Mouse (Mus musculus) neural tube, embryonic 13.5 days (tissue): Measurements from ENCODE around the gene Fkbp1b. TPM values are rescaled to one million over a fixed set of nuclear protein-coding genes. Genes with fewer than 3 reads are reported as not detected.
A peak's percentile ranks its signal among the peaks of the same experiment; 100 is the strongest.
"Not testable (repeated sequence)": the region's sequence is repeated elsewhere in the genome, so short reads cannot be mapped to it uniquely, and the experiment has no call there.

Experiments used
- ATAC-seq: fragments of 200-750 bp; cut with Nextera tagmentation; 2 replicates; pipeline ENCODE4 v1.8.0; 2017; ENCODE audit warnings: low read depth, mild to moderate bottlenecking, moderate TSS enrichment, moderate library complexity
- H3K27ac ChIP-seq: fragments of 300-500 bp; sonication (generic); replicated peaks from 2 replicates; pipeline ENCODE4 v1.5.1; 2015; ENCODE audit warnings: moderate library complexity, mild to moderate bottlenecking, inconsistent platforms
- H3K27me3 ChIP-seq: fragments of 300-500 bp; sonication (generic); 2 replicates; pipeline ENCODE4 v1.6.1; 2015; ENCODE audit warnings: mild to moderate bottlenecking, inconsistent platforms
- H3K36me3 ChIP-seq: fragments of 300-500 bp; sonication (generic); 2 replicates; pipeline ENCODE4 v1.6.1; 2015; ENCODE audit warnings: mild to moderate bottlenecking, inconsistent platforms
- H3K4me1 ChIP-seq: fragments of 300-500 bp; sonication (generic); replicated peaks from 2 replicates; pipeline ENCODE4 v1.6.1; 2015; ENCODE audit warnings: inconsistent platforms
- H3K4me2 ChIP-seq: fragments of 300-500 bp; sonication (generic); 2 replicates; pipeline ENCODE4 v1.6.1; 2015; ENCODE audit warnings: inconsistent platforms, mild to moderate bottlenecking, moderate library complexity
- H3K4me3 ChIP-seq: fragments of 300-500 bp; sonication (generic); 2 replicates; pipeline ENCODE4 v1.5.1; 2015; ENCODE audit warnings: mild to moderate bottlenecking, inconsistent platforms
- H3K9ac ChIP-seq: fragments of 300-500 bp; sonication (generic); 2 replicates; pipeline ENCODE4 v1.6.1; 2015; ENCODE audit warnings: moderate library complexity, mild to moderate bottlenecking, inconsistent platforms
- H3K9me3 ChIP-seq: fragments of 300-500 bp; sonication (generic); 2 replicates; pipeline ENCODE4 v1.6.1; 2016; ENCODE audit warnings: inconsistent platforms
- WGBS: fragments of 180-500 bp; shearing (Covaris S2); methylation state at CpG from one replicate; pipeline ENCODE4 v1.1.7; 2015; 5-methylcytosine and 5-hydroxymethylcytosine counted together
- polyA plus RNA-seq: library from polyadenylated mRNA; unstranded; fragments of >200 nt; fragmentation: Nextera tagmentation; extraction: Ambion mirVana; gene quantifications from 2 replicates; pipeline ENCODE4 v1.2.1, GENCODE M21; 2015

Fkbp1b gene
- polyA plus RNA-seq, 1 experiment from 2014 or later, result 130 TPM

DNA sequence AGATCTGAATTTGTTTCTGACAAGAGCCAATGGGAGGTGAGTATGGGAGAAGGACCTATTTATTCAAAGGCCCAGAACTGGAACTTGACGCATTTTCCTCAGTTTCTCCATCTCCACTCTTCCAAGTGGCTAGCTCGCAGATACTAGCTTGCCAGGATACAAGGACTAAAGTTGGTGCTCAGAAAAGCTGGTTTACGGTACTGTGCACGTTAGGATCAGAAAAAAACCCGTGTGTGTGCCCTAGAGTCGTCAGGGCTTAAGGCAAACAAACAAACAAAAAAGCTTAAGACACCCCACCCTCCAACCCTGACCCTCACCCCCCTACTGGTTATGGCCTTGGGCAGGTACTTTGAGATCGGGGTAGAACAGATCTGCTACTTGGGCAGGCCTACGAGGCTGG lies 1.1 kb upstream of the Fkbp1b start:
- Histone ChIP-seq H3K36me3 (no peaks in the 10 kb centered on the region), H3K27me3 (peaks cover 16% of the 10 kb centered on the region), H3K4me2 (no peak overlapping the region), H3K4me3 (0 out of 2 replicates have a peak overlapping the region, but pooled peaks have one; percentile 58), H3K9me3 (no peaks in the 10 kb centered on the region), H3K27ac (no peak overlapping the region), H3K9ac (no peak overlapping the region), H3K4me1 (peaks cover 27% of the 10 kb centered on the region)
- 89% methylated on average over 8 of the region's 8 CpGs for WGBS
- no peak for ATAC-seq

DNA sequence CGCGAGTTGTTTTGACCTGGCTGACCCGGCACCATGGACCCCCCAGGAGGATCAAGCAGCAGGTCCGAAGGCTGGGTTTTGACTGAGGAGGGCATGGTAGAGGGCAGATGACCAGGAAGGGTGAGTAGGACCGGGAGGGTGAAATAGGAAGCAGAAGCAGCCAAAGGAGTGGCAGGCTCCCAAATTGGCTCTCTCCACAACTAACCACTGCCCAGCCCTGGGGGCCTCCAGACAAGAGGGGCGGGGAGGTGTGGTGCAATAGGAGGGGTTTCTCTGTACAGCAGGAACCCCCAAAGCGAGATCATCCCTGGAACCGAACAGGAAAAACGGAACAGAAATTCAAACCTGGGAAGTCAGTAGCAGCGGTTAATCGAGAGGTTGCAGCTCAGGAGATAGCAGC lies 650 bp downstream of the Fkbp1b start:
- ATAC-seq, result 0 out of 2 replicates have a peak, but pooled peaks have one; percentile 0

DNA sequence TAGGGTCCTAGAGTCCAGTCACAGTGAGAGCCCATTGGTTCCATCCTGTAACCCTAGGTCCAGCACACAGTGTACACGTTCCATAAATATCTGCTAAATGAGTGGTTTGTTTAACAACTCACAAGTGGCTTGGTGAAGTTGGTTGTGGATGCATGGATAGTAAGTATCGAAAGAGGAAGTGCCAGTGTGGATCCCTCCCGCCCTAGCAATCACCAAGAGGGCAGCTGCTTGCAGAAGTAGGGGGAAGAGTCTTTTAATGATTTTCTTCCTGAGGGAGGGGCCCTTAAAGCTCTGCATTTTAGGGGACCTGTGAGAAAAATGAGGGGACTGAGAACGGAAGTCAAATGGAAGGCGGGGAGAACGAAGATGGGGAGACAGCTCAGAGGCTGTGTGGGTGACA lies 1.4 kb downstream of the Fkbp1b start:
- Histone ChIP-seq H3K36me3 (no peaks in the 10 kb centered on the region), H3K9ac (peak overlapping the region; percentile 74; the same call in 1 of the 2 replicates), H3K4me3 (peak overlapping the region; percentile 64; the same call in 1 of the 2 replicates), H3K27me3 (peaks cover 16% of the 10 kb centered on the region), H3K4me2 (peak overlapping the region; percentile 79), H3K9me3 (no peaks in the 10 kb centered on the region), H3K27ac (no peak overlapping the region), H3K4me1 (peaks cover 27% of the 10 kb centered on the region)
- WGBS, result 53% methylated on average over 6 of the region's 6 CpGs
- ATAC-seq, result no peak

More for the DNA sequence above, 650 bp downstream of the Fkbp1b start:
- Histone ChIP-seq H3K27me3 (peaks cover 16% of the 10 kb centered on the region), H3K9ac (peak overlapping the region; percentile 74), H3K4me2 (peak overlapping the region; percentile 79), H3K27ac (0 out of 2 replicates have a peak overlapping the region, but pooled peaks have one; percentile 20), H3K4me1 (peaks cover 27% of the 10 kb centered on the region), H3K36me3 (no peaks in the 10 kb centered on the region), H3K9me3 (no peaks in the 10 kb centered on the region), H3K4me3 (peak overlapping the region; percentile 64)
- WGBS, result 1% methylated on average over 11 of the region's 11 CpGs

DNA sequence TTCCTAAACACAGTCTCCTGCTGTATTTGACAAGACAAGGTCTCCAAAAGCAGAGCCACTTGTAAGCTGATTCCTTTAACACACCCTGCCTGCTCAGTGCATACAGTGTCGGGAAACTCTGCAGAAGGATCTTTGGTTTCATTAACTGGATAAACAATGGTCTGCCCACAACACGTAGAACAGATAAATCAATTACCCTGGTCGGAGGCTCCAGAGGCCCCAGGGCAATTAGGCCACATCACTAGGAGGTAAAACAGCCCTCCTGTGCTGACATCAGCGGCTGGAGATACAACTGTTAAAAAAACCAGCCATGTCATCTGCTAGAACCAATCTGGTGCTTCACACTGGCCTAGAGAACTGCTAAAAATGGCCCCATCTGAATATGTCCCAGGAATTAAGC lies 4.4 kb downstream of the Fkbp1b start:
- no peak overlapping the region for H3K4me3 ChIP-seq
- 31% methylated on average over 4 of the region's 4 CpGs for whole genome bisulfite sequencing

GRCm38 (mm10) chr12:4827256-4827655 lies 14.1 kb downstream of the Fkbp1b start:
- no peak overlapping the region for H3K4me2 ChIP-seq
- H3K9ac ChIP-seq, result no peak overlapping the region
- ATAC-seq, result peak; percentile 36; the same call in 1 of the 2 replicates
- H3K36me3 ChIP-seq, result peaks cover 81% of the 10 kb centered on the region
- no peaks in the 10 kb centered on the region for H3K4me1 ChIP-seq
- H3K4me3 ChIP-seq, result no peak overlapping the region
- H3K9me3 ChIP-seq, result no peaks in the 10 kb centered on the region
- no peaks in the 10 kb centered on the region for H3K27me3 ChIP-seq
- no peak overlapping the region for H3K27ac ChIP-seq
- 74% methylated on average over 3 of the region's 3 CpGs for WGBS

More for the DNA sequence above, 4.4 kb downstream of the Fkbp1b start:
- Histone ChIP-seq H3K9me3 (no peaks in the 10 kb centered on the region), H3K27ac (no peak overlapping the region), H3K9ac (no peak overlapping the region), H3K4me1 (peaks cover 14% of the 10 kb centered on the region), H3K27me3 (peaks cover 16% of the 10 kb centered on the region), H3K4me2 (no peak overlapping the region), H3K36me3 (peaks cover 12% of the 10 kb centered on the region)
- no peak for ATAC-seq

DNA sequence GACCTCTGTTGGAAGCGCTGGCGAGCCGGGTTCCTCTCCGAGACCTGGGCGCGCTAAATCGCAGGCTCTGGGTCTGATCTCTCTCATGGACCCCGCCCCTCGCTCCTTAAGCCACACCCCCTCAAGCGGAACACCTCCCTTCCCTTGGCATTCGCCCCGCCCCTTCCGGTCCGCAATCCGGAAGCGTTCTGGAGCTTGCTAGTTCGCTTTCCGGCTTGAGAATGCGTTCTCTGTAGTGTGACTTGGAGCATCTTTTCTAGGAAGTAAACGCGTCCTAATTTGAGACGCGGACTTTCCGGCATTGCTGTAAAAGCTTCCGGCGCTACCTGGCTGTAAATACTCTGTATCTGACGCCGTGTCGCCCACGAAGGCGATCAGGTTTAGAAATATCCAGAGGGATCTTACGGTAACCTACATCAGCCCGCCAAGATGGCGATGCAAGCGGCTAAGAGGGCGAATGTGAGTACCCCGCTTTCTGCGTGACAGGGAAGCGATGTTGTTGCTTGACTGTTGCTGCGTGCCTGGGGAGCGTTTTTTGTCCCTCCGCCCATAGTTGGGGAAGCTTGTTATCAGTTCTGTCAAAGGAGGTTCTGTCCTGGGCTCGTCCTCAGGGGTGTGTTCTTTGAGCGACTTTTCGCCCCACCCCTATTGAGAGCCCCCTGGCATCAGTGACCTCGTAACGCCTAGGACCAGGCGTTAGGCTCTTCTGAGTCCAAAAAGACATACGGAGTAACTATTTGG lies 23.9 kb downstream of the Fkbp1b start, which contains the start of gene Sf3b6:
Sf3b6 (plus strand) TSS at position 184 of the 741 bp plus-strand sequence.
- H3K9ac ChIP-seq, result peak within 1 kb of the TSS; percentile 80
- peak within 1 kb of the TSS; percentile 71 for H3K4me3 ChIP-seq
- peak within 1 kb of the TSS; percentile 86 for H3K4me2 ChIP-seq
- H3K4me1 ChIP-seq, result peaks cover 27% of the 10 kb centered on the region
- no peaks in the 10 kb centered on the region; the same call in 1 of the 2 replicates for H3K27me3 ChIP-seq
- WGBS, result under 1% methylated on average over 49 of the region's 49 CpGs
- peak; percentile 99 for ATAC-seq
- peaks cover 20% of the 10 kb centered on the region for H3K36me3 ChIP-seq
- no peaks in the 10 kb centered on the region for H3K9me3 ChIP-seq
- H3K27ac ChIP-seq, result peak within 1 kb of the TSS; percentile 85

DNA sequence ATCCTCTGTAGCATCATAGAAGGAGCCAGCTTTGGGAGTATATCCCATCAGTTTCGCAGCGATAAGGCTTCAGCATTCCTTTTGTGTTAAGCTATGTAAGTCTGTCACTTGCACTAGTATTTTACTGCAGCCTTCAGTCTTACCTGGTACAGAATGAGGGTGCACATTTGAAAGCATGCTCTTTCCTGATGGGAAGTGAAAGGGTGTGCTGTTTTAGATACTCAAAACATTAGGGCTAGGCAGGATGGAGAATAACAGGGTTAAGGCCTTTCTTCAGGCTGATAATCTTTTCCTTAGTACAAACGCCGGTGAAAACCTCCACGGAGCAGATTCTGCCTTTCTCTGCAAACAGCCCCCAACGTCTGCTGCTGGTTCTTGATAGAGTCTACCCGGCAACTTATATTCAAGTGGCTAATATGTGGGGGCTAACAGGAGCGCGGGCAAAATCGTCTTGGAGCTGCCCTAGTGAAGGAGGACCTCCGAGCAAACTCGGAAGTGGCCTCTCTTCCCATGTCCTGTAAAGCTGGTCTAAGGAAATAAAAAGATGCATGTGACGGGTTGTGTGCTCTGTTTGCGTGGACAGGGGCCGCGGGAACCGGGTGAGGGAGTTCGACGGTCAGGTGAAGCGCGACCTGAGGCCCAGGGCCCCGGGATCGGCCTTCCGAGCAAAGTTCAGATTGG lies 24.6 kb downstream of the Fkbp1b start:
- Histone ChIP-seq H3K4me2 (peak overlapping the region; percentile 64), H3K9me3 (no peaks in the 10 kb centered on the region), H3K9ac (peak overlapping the region; percentile 75), H3K27ac (peak overlapping the region; percentile 85), H3K4me1 (peaks cover 27% of the 10 kb centered on the region), H3K36me3 (peaks cover 14% of the 10 kb centered on the region), H3K27me3 (no peaks in the 10 kb centered on the region; the same call in 1 of the 2 replicates), H3K4me3 (peak overlapping the region; percentile 71)
- peak; percentile 86 for ATAC-seq
- 11% methylated on average over 24 of the region's 24 CpGs for WGBS

- Histone ChIP-seq H3K27ac (no peak overlapping the region), H3K9me3 (no peaks in the 10 kb centered on the region; the same call in 1 of the 2 replicates), H3K4me3 (no peak overlapping the region), H3K4me1 (peaks cover 15% of the 10 kb centered on the region), H3K27me3 (no peaks in the 10 kb centered on the region; the same call in 1 of the 2 replicates), H3K36me3 (no peaks in the 10 kb centered on the region), H3K4me2 (no peak overlapping the region), H3K9ac (no peak overlapping the region)
- no peak for ATAC-seq
- 76% methylated on average over 4 of the region's 4 CpGs for WGBS
Observed at GRCm38 (mm10) chr12:4813636-4814035, 27.8 kb downstream of the Fkbp1b start.

- Histone ChIP-seq H3K9me3 (no peaks in the 10 kb centered on the region; the same call in 1 of the 2 replicates), H3K4me3 (no peak overlapping the region), H3K27ac (no peak overlapping the region), H3K9ac (no peak overlapping the region), H3K36me3 (no peaks in the 10 kb centered on the region), H3K4me1 (peaks cover 6% of the 10 kb centered on the region), H3K27me3 (no peaks in the 10 kb centered on the region; the same call in 1 of the 2 replicates), H3K4me2 (no peak overlapping the region)
- WGBS, result 75% methylated on average over 3 of the region's 3 CpGs
- no peak for ATAC-seq
Observed at GRCm38 (mm10) chr12:4811705-4812104, 29.7 kb downstream of the Fkbp1b start.

GRCm38 (mm10) chr12:4811036-4811435 lies 30.4 kb downstream of the Fkbp1b start:
- H3K27ac ChIP-seq, result no peak overlapping the region
- WGBS, result 81% methylated on average over 4 of the region's 4 CpGs

DNA sequence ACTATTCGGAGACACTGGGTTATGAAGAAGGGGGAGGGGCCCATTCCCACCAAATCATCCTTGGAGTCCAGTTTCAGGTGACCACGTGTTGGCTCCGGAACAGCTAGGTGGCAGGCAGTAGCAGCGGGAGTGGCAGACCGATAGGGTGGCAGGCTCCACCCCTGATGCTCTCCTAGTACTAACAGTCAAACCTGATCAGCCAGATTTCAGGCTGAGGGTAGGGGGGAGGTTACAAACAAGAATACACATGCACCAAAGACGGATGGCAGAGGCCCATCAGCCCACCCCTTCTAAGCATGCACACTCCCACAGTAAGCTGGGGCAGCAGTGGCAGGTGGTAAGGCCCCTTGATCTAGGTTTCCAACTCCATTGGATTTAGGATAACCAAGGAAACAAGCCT lies 43.9 kb downstream of the Fkbp1b start:
- 82% methylated on average over 6 of the region's 6 CpGs for WGBS
- not testable (repeated sequence) for ATAC-seq, H3K4me1 ChIP-seq

More at GRCm38 (mm10) chr12:4811036-4811435, 30.4 kb downstream of the Fkbp1b start:
- H3K36me3 ChIP-seq, result no peaks in the 10 kb centered on the region
- no peak overlapping the region for H3K4me3 ChIP-seq
- H3K4me2 ChIP-seq, result no peak overlapping the region
- H3K27me3 ChIP-seq, result no peaks in the 10 kb centered on the region; the same call in 1 of the 2 replicates
- no peaks in the 10 kb centered on the region for H3K4me1 ChIP-seq
- ATAC-seq, result no peak
- H3K9me3 ChIP-seq, result no peaks in the 10 kb centered on the region; the same call in 1 of the 2 replicates
- no peak overlapping the region for H3K9ac ChIP-seq

GRCm38 (mm10) chr12:4793718-4794117 lies 47.7 kb downstream of the Fkbp1b start:
- no peak for ATAC-seq
- H3K36me3 ChIP-seq, result no peaks in the 10 kb centered on the region
- 50% methylated on average over 1 of the region's 1 CpGs for WGBS
- no peak overlapping the region for H3K4me3 ChIP-seq
- H3K4me2 ChIP-seq, result no peak overlapping the region
- H3K9me3 ChIP-seq, result no peaks in the 10 kb centered on the region
- no peak overlapping the region for H3K27ac ChIP-seq
- H3K27me3 ChIP-seq, result no peaks in the 10 kb centered on the region
- no peaks in the 10 kb centered on the region for H3K4me1 ChIP-seq
- no peak overlapping the region for H3K9ac ChIP-seq

More for the DNA sequence above, 43.9 kb downstream of the Fkbp1b start:
- H3K4me3 ChIP-seq, H3K9me3 ChIP-seq, H3K36me3 ChIP-seq, H3K9ac ChIP-seq, H3K27me3 ChIP-seq, H3K4me2 ChIP-seq, H3K27ac ChIP-seq: not testable (repeated sequence)
